Mouse (Mus musculus) neural tube, embryonic 15.5 days (tissue): ENCODE data around the gene Shisa7. TPM values are rescaled to one million over a fixed set of nuclear protein-coding genes. Genes with fewer than 3 reads are reported as not detected.

Experiments
- ATAC-seq: fragments of 200-750 bp; cut with Nextera tagmentation; 2 replicates; pipeline ENCODE4 v1.8.0; 2017; ENCODE audit warnings: mild to moderate bottlenecking, moderate TSS enrichment, moderate library complexity; ENCODE audit not compliant: low FRiP score
- H3K27ac ChIP-seq: fragments of 300-500 bp; sonication (generic); replicated peaks from 2 replicates; pipeline ENCODE4 v1.5.1; 2015; ENCODE audit warnings: mild to moderate bottlenecking, inconsistent platforms
- H3K27me3 ChIP-seq: fragments of 300-500 bp; sonication (generic); replicated peaks from 2 replicates; pipeline ENCODE4 v1.6.1; 2015; ENCODE audit warnings: inconsistent platforms
- H3K36me3 ChIP-seq: fragments of 300-500 bp; sonication (generic); 2 replicates; pipeline ENCODE4 v1.6.1; 2015; ENCODE audit warnings: inconsistent platforms
- H3K4me1 ChIP-seq: fragments of 300-500 bp; sonication (generic); 2 replicates; pipeline ENCODE4 v1.6.1; 2015; ENCODE audit warnings: inconsistent platforms
- H3K4me2 ChIP-seq: fragments of 300-500 bp; sonication (generic); 2 replicates; pipeline ENCODE4 v1.6.1; 2015; ENCODE audit warnings: inconsistent platforms, mild to moderate bottlenecking, moderate library complexity
- H3K4me3 ChIP-seq: fragments of 300-500 bp; sonication (generic); replicated peaks from 2 replicates; pipeline ENCODE4 v1.5.1; 2015; ENCODE audit warnings: mild to moderate bottlenecking, inconsistent platforms
- H3K9ac ChIP-seq: fragments of 300-500 bp; sonication (generic); replicated peaks from 2 replicates; pipeline ENCODE4 v1.6.1; 2015; ENCODE audit warnings: mild to moderate bottlenecking, inconsistent platforms
- H3K9me3 ChIP-seq: fragments of 300-500 bp; sonication (generic); replicated peaks from 2 replicates; pipeline ENCODE4 v1.6.1; 2016; ENCODE audit warnings: inconsistent platforms
- WGBS: fragments of 180-500 bp; shearing (Covaris S2); methylation state at CpG from one replicate; pipeline ENCODE4 v1.1.7; 2015; ENCODE audit warnings: mixed read lengths; 5-methylcytosine and 5-hydroxymethylcytosine counted together
- polyA plus RNA-seq: library from polyadenylated mRNA; unstranded; fragments of >200 nt; fragmentation: Nextera tagmentation; extraction: Ambion mirVana; gene quantifications from 2 replicates; pipeline ENCODE4 v1.2.1, GENCODE M21; 2015

Shisa7 gene
- polyA plus RNA-seq, 1 experiment from 2014 or later: 11.3 TPM

- Histone ChIP-seq H3K4me2 (no peak overlapping the region), H3K27ac (no peak overlapping the region), H3K36me3 (no peaks in the 10 kb centered on the region), H3K9me3 (no peaks in the 10 kb centered on the region), H3K4me3 (no peak overlapping the region), H3K27me3 (peaks cover 69% of the 10 kb centered on the region), H3K9ac (no peak overlapping the region), H3K4me1 (peaks cover 10% of the 10 kb centered on the region)
- no peak for ATAC-seq
- WGBS: 53% methylated on average over 10 of the region's 10 CpGs
Observed at GRCm38 (mm10) chr7:4776131-4776530, 68.4 kb downstream of the Shisa7 start.

Other genes starting within 250 kb of the Shisa7 start
- 0.43 and 0.65 TPM in 2 replicates for gene Ptprh, start 240.7 kb downstream of the Shisa7 start, polyA plus RNA-seq
- 1.7 and 2.3 TPM in 2 replicates for gene Tmem86b, start 213.3 kb downstream of the Shisa7 start, polyA plus RNA-seq
- gene Ppp6r1, start 185.7 kb downstream of the Shisa7 start, polyA plus RNA-seq: 8.3 and 8.9 TPM in 2 replicates
- 156 and 173 TPM in 2 replicates for gene Hspbp1, start 159.6 kb downstream of the Shisa7 start, polyA plus RNA-seq
- gene Brsk1, start 154.1 kb downstream of the Shisa7 start, polyA plus RNA-seq: 6.5 and 6.8 TPM in 2 replicates
- 0.13 and 0.14 TPM in 2 replicates for gene Tmem150b, start 119.4 kb downstream of the Shisa7 start, polyA plus RNA-seq
- gene Kmt5c, start 104.6 kb downstream of the Shisa7 start, polyA plus RNA-seq: 56.9 and 58.2 TPM in 2 replicates
- gene Cox6b2, start 91.6 kb downstream of the Shisa7 start, polyA plus RNA-seq: 26.3 and 38.6 TPM in 2 replicates
- not detected in 2 replicates for gene Fam71e2, start 73.4 kb downstream of the Shisa7 start, polyA plus RNA-seq
- gene Il11, start 61.8 kb downstream of the Shisa7 start, polyA plus RNA-seq: 0.90 and 1.0 TPM in 2 replicates
- gene Tmem190, start 61.8 kb downstream of the Shisa7 start, polyA plus RNA-seq: not detected in 2 replicates
- 6.8 and 9.9 TPM in 2 replicates for gene Tmem238, start 55.0 kb downstream of the Shisa7 start, polyA plus RNA-seq
- gene Rpl28, start 51.8 kb downstream of the Shisa7 start, polyA plus RNA-seq: 224 and 255 TPM in 2 replicates
- 252 and 275 TPM in 2 replicates for gene Ube2s, start 32.1 kb downstream of the Shisa7 start, polyA plus RNA-seq
- 3.7 and 5.9 TPM in 2 replicates for gene Isoc2b, start 25.6 kb upstream of the Shisa7 start, polyA plus RNA-seq
- gene Isoc2a, start 32.5 kb upstream of the Shisa7 start, polyA plus RNA-seq: 0.51 and 0.79 TPM in 2 replicates
- 0.23 and 0.37 TPM in 2 replicates for gene Gm36210, start 61.8 kb upstream of the Shisa7 start, polyA plus RNA-seq
- gene Zfp628, start 70.5 kb upstream of the Shisa7 start, polyA plus RNA-seq: 3.1 and 4.0 TPM in 2 replicates
- 30.8 and 36.3 TPM in 2 replicates for gene Nat14, start 77.3 kb upstream of the Shisa7 start, polyA plus RNA-seq
- gene Ssc5d, start 81.1 kb upstream of the Shisa7 start, polyA plus RNA-seq: 1.00 and 1.8 TPM in 2 replicates
- gene Sbk2, start 119.7 kb upstream of the Shisa7 start, polyA plus RNA-seq: 0.14 TPM in 1 of 2 replicates, not detected in the other
- gene Sbk3, start 126.5 kb upstream of the Shisa7 start, polyA plus RNA-seq: 0.32 and 0.35 TPM in 2 replicates
- gene Zfp579, start 151.5 kb upstream of the Shisa7 start, polyA plus RNA-seq: 49.6 and 57.0 TPM in 2 replicates
- gene Zfp524, start 169.7 kb upstream of the Shisa7 start, polyA plus RNA-seq: 7.3 and 9.9 TPM in 2 replicates
- gene Fiz1, start 170.0 kb upstream of the Shisa7 start, polyA plus RNA-seq: 37.0 TPM in 2 replicates
- 0.15 and 1.4 TPM in 2 replicates for gene Gm44973, start 170.8 kb upstream of the Shisa7 start, polyA plus RNA-seq
- gene Zfp865, start 175.7 kb upstream of the Shisa7 start, polyA plus RNA-seq: 6.4 and 7.0 TPM in 2 replicates
- 60.0 and 75.7 TPM in 2 replicates for gene Ccdc106, start 175.9 kb upstream of the Shisa7 start, polyA plus RNA-seq
- not detected in 2 replicates for gene 4632433K11Rik, start 189.4 kb upstream of the Shisa7 start, polyA plus RNA-seq
- 7.7 and 9.0 TPM in 2 replicates for gene Zfp784, start 193.8 kb upstream of the Shisa7 start, polyA plus RNA-seq
- 90.7 and 101 TPM in 2 replicates for gene Zfp580, start 206.8 kb upstream of the Shisa7 start, polyA plus RNA-seq
- gene U2af2, start 217.4 kb upstream of the Shisa7 start, polyA plus RNA-seq: 94.2 and 105 TPM in 2 replicates
- gene Epn1, start 235.5 kb upstream of the Shisa7 start, polyA plus RNA-seq: 92.5 and 105 TPM in 2 replicates